In genomic region chr13:101730351-101730750, GRCm38 (mm10) we compare ENCODE assay signal across 18 mouse cellular contexts. TPM values are rescaled to one million over a fixed set of nuclear protein-coding genes. Genes with fewer than 3 reads are reported as not detected.
A peak's percentile ranks its signal among the peaks of the same experiment; 100 is the strongest.
DNase-seq lines count a peak whose midpoint lies in the region; ATAC-seq and TF ChIP-seq lines count a peak whose summit lies in the region.
"Had no signal": no experiment of that assay in that cellular context is flagged by ENCODE, and none has a peak within 500 bp of the region (broad histone marks: within the 10 kb centered on the region; RNA-seq: fewer than 3 reads in every experiment).

No protein-coding gene starts in this region.

- peaks cover 18% of the 10 kb centered on the region for H3K4me1 ChIP-seq in kidney, adult 2 months (ENCODE audit: control insufficient read depth, insufficient read depth, low read length)
- H3K4me1 ChIP-seq in embryonic facial prominence, embryonic 13.5 days: peaks cover 45% of the 10 kb centered on the region
- H3K4me1 ChIP-seq in midbrain, embryonic 10.5 days: peaks cover 28% of the 10 kb centered on the region

- H3K36me3 ChIP-seq in kidney, adult 2 months (ENCODE audit: control insufficient read depth, insufficient read depth, low read length): no peaks in the 10 kb centered on the region; the same call in 1 of the 2 replicates
- no peaks in the 10 kb centered on the region for H3K36me3 ChIP-seq in embryonic facial prominence, embryonic 13.5 days
- no peaks in the 10 kb centered on the region for H3K36me3 ChIP-seq in midbrain, embryonic 10.5 days
- H3K36me3 ChIP-seq: embryonic facial prominence, embryonic 12.5 days; neural tube, embryonic 15.5 days had no signal

- no peak for DNase-seq in kidney, adult 2 months
- no peak for DNase-seq in kidney, postnatal 4 days
- DNase-seq in NIH3T3 (ENCODE audit: low read depth): peak; percentile 53
- no peak for DNase-seq in midbrain, embryonic 10.5 days (ENCODE audit: low spot score)
- DNase-seq in Muller cell, postnatal 12 days (ENCODE audit: inconsistent ontology term): no peak
- DNase-seq in adrenal gland, postnatal 4 days (ENCODE audit: low spot score in 2 of 2): no peak
- DNase-seq: adrenal gland, postnatal 36 days; cerebellum, adult 11 months; cerebellum, adult 9-11 months; liver, postnatal 0 days; lung, postnatal 36 days had no signal

- H3K9ac ChIP-seq in embryonic facial prominence, embryonic 13.5 days: no peak overlapping the region
- H3K9ac ChIP-seq: embryonic facial prominence, embryonic 12.5 days; liver, postnatal 0 days; neural tube, embryonic 15.5 days had no signal

- peak overlapping the region; percentile 34; the same call in 1 of the 2 replicates for H3K27ac ChIP-seq in kidney, adult 2 months (ENCODE audit: insufficient read depth, low read depth, low read length)
- peak overlapping the region; percentile 60; the same call in 1 of the 2 replicates for H3K27ac ChIP-seq in embryonic facial prominence, embryonic 13.5 days
- no peak overlapping the region for H3K27ac ChIP-seq in midbrain, embryonic 10.5 days (replicated peaks)
- H3K27ac ChIP-seq: embryonic facial prominence, embryonic 12.5 days; hindbrain, postnatal 0 days; kidney, postnatal 0 days had no signal

- no peak overlapping the region for H3K4me2 ChIP-seq in embryonic facial prominence, embryonic 13.5 days
- H3K4me2 ChIP-seq: embryonic facial prominence, embryonic 12.5 days; neural tube, embryonic 15.5 days had no signal

- H3K9me3 ChIP-seq in embryonic facial prominence, embryonic 13.5 days: no peaks in the 10 kb centered on the region
- H3K9me3 ChIP-seq in midbrain, embryonic 10.5 days (replicated peaks): no peaks in the 10 kb centered on the region
- H3K9me3 ChIP-seq: embryonic facial prominence, embryonic 12.5 days; neural tube, embryonic 15.5 days had no signal

- no peak for TF ChIP-seq POLR2A in kidney, adult 2 months (IDR thresholded peaks at IDR 0.05; ENCODE audit: low read depth, low read length)

- WGBS in kidney, adult 2 months: 70% methylated on average over 8 of the region's 8 CpGs
- 60% methylated on average over 8 of the region's 8 CpGs for WGBS in embryonic facial prominence, embryonic 13.5 days
- 79% methylated on average over 8 of the region's 8 CpGs for WGBS in midbrain, embryonic 10.5 days

- no peak overlapping the region for H3K4me3 ChIP-seq in kidney, adult 2 months (ENCODE audit: insufficient read depth, low read depth, low read length)
- no peak overlapping the region for H3K4me3 ChIP-seq in embryonic facial prominence, embryonic 13.5 days
- H3K4me3 ChIP-seq in midbrain, embryonic 10.5 days: no peak overlapping the region
- H3K4me3 ChIP-seq: embryonic facial prominence, embryonic 12.5 days; neural tube, embryonic 15.5 days had no signal

- no peaks in the 10 kb centered on the region for H3K27me3 ChIP-seq in kidney, adult 2 months (replicated peaks; ENCODE audit: control insufficient read depth, insufficient read depth, low read length)
- H3K27me3 ChIP-seq in embryonic facial prominence, embryonic 13.5 days: no peaks in the 10 kb centered on the region
- H3K27me3 ChIP-seq in midbrain, embryonic 10.5 days (ENCODE audit: low read depth, poor library complexity, severe bottlenecking): peaks cover 5% of the 10 kb centered on the region; the same call in 1 of the 2 replicates
- H3K27me3 ChIP-seq: embryonic facial prominence, embryonic 12.5 days; neural tube, embryonic 15.5 days had no signal

- no peak for TF ChIP-seq CTCF in kidney, adult 2 months (conservative IDR thresholded peaks at IDR 0.05; ENCODE audit: insufficient read depth, insufficient read length, low read depth, low read length)

- ATAC-seq in embryonic facial prominence, embryonic 13.5 days (ENCODE audit: insufficient number of reproducible peaks, insufficient read depth, low FRiP score, low TSS enrichment, low read depth): no peak
- peak; percentile 41 for ATAC-seq in megakaryocyte, adult 5-6 weeks (ENCODE audit: poor library complexity, severe bottlenecking)
- ATAC-seq: intestine, embryonic 16.5 days; liver, postnatal 0 days had no signal

RNA-seq across cellular contexts. Expression of gene Pik3r1, which starts 37.7 kb away (rescaled TPM):
- polyA plus RNA-seq in kidney, adult 2 months (2012; rRNA removed): 17.1 and 21.2 TPM in 2 replicates
- 38.8 and 45.0 TPM in 2 replicates for polyA plus RNA-seq in embryonic facial prominence, embryonic 13.5 days (2015; fragmentation: Nextera tagmentation; extraction: Ambion mirVana)
- 67.7 and 93.8 TPM in 2 replicates for total RNA-seq in megakaryocyte, adult 5-6 weeks (2015)
- total RNA-seq in megakaryocyte, adult 5-6 weeks (2017): 56.5 and 69.6 TPM in 2 replicates
- polyA plus RNA-seq in midbrain, embryonic 10.5 days (2016; fragmentation: Nextera tagmentation; extraction: Ambion mirVana): 14.8 and 16.4 TPM in 2 replicates
- 100 to 1,000 TPM; 122 to 130 TPM for total RNA-seq in adrenal gland, postnatal 4 days (2021)
